Mouse (Mus musculus): ENCODE measurements around the gene Clock. TPM values are rescaled to one million over a fixed set of nuclear protein-coding genes. Genes with fewer than 3 reads are reported as not detected.

The Clock gene
- total RNA-seq, 2 experiments from 2014 or later = 14.8 to 15.1 TPM

- DNase-seq = peak; percentile 92 to 95
- intact Hi-C loops (cut with DNase I) = loop anchor here (5.0 kb wide), 1 partner anchor 42 kb away; the partner anchor contains the start of gene Srd5a3
Observed at GRCm38 (mm10) chr5:76183750-76184261, 120.8 kb downstream of the Clock start, which contains the start of gene Tmem165. Gene Tmem165, plus strand, starts transcription at chr5:76183880.

GRCm38 (mm10) chr5:76183043-76183749, 121.4 kb downstream of the Clock start:
- intact Hi-C loops (cut with DNase I) = loop anchor here (5.0 kb wide), 1 partner anchor 41 kb away; the partner anchor contains the start of gene Srd5a3
- DNase-seq = no peak

GRCm38 (mm10) chr5:76182326-76182725, 122.3 kb downstream of the Clock start:
- DNase-seq = no peak
- intact Hi-C loops (cut with DNase I) = loop anchor here (5.0 kb wide), 1 partner anchor 40 kb away; the partner anchor contains the start of gene Srd5a3

GRCm38 (mm10) chr5:76179791-76180190, 124.8 kb downstream of the Clock start:
- DNase-seq = no peak
- intact Hi-C loops (cut with DNase I) = loop anchor here (5.0 kb wide), 1 partner anchor 37 kb away; the partner anchor contains the start of gene Srd5a3

- DNase-seq = no peak
- intact Hi-C loops (cut with DNase I) = no loop called here
Observed at GRCm38 (mm10) chr5:76179171-76179570, 125.4 kb downstream of the Clock start.

GRCm38 (mm10) chr5:76177664-76178063, 126.9 kb downstream of the Clock start:
- no peak for DNase-seq
- intact Hi-C loops (cut with DNase I) = no loop called here

- no peak for DNase-seq
- intact Hi-C loops (cut with DNase I) = no loop called here
Observed at GRCm38 (mm10) chr5:76176841-76177240, 127.8 kb downstream of the Clock start.

- intact Hi-C loops (cut with DNase I) = no loop called here
- DNase-seq = no peak
Observed at GRCm38 (mm10) chr5:76176411-76176810, 128.2 kb downstream of the Clock start.

GRCm38 (mm10) chr5:76175051-76175450, 129.5 kb downstream of the Clock start:
- intact Hi-C loops (cut with DNase I) = no loop called here
- no peak for DNase-seq

- DNase-seq = no peak
- intact Hi-C loops (cut with DNase I) = no loop called here
Observed at GRCm38 (mm10) chr5:76171039-76171438, 133.6 kb downstream of the Clock start.

- intact Hi-C loops (cut with DNase I) = no loop called here
- no peak for DNase-seq
Observed at GRCm38 (mm10) chr5:76170522-76170921, 134.1 kb downstream of the Clock start.

GRCm38 (mm10) chr5:76164827-76165226, 139.8 kb downstream of the Clock start:
- intact Hi-C loops (cut with DNase I) = no loop called here
- no peak for DNase-seq

GRCm38 (mm10) chr5:76163828-76164390, 140.7 kb downstream of the Clock start:
- no peak for DNase-seq
- intact Hi-C loops (cut with DNase I) = no loop called here

- no peak for DNase-seq
- intact Hi-C loops (cut with DNase I) = no loop called here
Observed at GRCm38 (mm10) chr5:76162926-76163325, 141.7 kb downstream of the Clock start.

GRCm38 (mm10) chr5:76161491-76161890, 143.1 kb downstream of the Clock start:
- no peak for DNase-seq
- intact Hi-C loops (cut with DNase I) = no loop called here

GRCm38 (mm10) chr5:76160086-76160485, 144.5 kb downstream of the Clock start:
- DNase-seq = no peak
- intact Hi-C loops (cut with DNase I) = no loop called here

Other genes starting within 250 kb of the Clock start
- gene Srd5a3, start 164.5 kb downstream of the Clock start, total RNA-seq (2021) = 1 to 10 TPM; 3.0 to 3.5 TPM
- 10 to 100 TPM; 13.8 to 17.0 TPM for gene Tmem165, start 120.9 kb downstream of the Clock start, total RNA-seq (2021)
- not detected for gene Pdcl2, start 26.4 kb upstream of the Clock start, total RNA-seq (2021)
- not detected for gene Nmu, start 59.0 kb upstream of the Clock start, total RNA-seq (2021)
- gene Gm7271, start 179.2 kb upstream of the Clock start, total RNA-seq (2021) = not detected
- 10 to 100 TPM in 1 of 2 experiments, 1 to 10 TPM in 1; 9.9 to 10.4 TPM for gene Exoc1, start 224.5 kb upstream of the Clock start, total RNA-seq (2021)